Mouse (Mus musculus): ENCODE measurements around the gene Zmiz1.

DNA sequence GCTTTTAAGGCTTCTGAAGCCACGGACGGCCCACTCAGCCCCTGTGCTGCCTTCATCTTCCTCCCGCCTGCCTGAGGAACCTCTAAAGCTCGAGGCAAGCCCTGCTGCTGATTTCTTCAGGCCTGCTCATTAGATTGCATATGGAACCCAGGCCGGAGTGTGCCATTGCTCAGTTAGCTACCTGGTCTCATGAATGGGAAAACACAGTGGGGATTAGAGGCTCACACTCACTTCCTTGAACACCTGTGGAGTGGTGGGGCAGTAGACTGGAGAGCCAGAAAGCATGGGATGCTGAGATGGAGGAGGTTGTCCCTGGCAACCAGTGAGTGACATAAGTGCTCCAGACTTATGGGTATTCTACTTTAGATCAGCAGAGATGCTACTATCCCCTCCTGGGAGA lies 19.3 kb downstream of the Zmiz1 start:
- TF ChIP-seq CTCF (IDR thresholded peaks at IDR 0.05; ENCODE audit: borderline replicate concordance, insufficient read depth, low read depth, low read length) (no peak), POLR2A (IDR thresholded peaks at IDR 0.05; ENCODE audit: borderline replicate concordance, insufficient read depth, low read length) (no peak)

All from cerebellum, adult 2 months (tissue).